Mouse (Mus musculus) midbrain, embryonic 15.5 days (tissue): ENCODE data around the gene Dlx3. TPM values are rescaled to one million over a fixed set of nuclear protein-coding genes. Genes with fewer than 3 reads are reported as not detected.

ENCODE experiments used
- ATAC-seq: fragments of 200-750 bp; cut with Nextera tagmentation; replicated peaks from 2 replicates; pipeline ENCODE4 v1.8.0; 2017; ENCODE audit warnings: moderate TSS enrichment
- H3K27ac ChIP-seq: fragments of 300-500 bp; sonication (generic); 2 replicates; pipeline ENCODE4 v1.5.1; 2015; ENCODE audit warnings: mild to moderate bottlenecking, inconsistent platforms
- H3K27me3 ChIP-seq: fragments of 300-500 bp; sonication (generic); replicated peaks from 2 replicates; pipeline ENCODE4 v1.6.1; 2015; ENCODE audit warnings: inconsistent platforms
- H3K36me3 ChIP-seq: fragments of 300-500 bp; sonication (generic); replicated peaks from 2 replicates; pipeline ENCODE4 v1.6.1; 2015; ENCODE audit warnings: inconsistent platforms
- H3K4me1 ChIP-seq: fragments of 300-500 bp; sonication (generic); 2 replicates; pipeline ENCODE4 v1.6.1; 2015; ENCODE audit warnings: inconsistent platforms
- H3K4me2 ChIP-seq: fragments of 300-500 bp; sonication (generic); 2 replicates; pipeline ENCODE4 v1.6.1; 2015; ENCODE audit warnings: inconsistent platforms, mild to moderate bottlenecking, moderate library complexity
- H3K4me3 ChIP-seq: fragments of 300-500 bp; sonication (generic); 2 replicates; pipeline ENCODE4 v1.5.1; 2015; ENCODE audit warnings: mild to moderate bottlenecking, inconsistent platforms
- H3K9ac ChIP-seq: fragments of 300-500 bp; sonication (generic); 2 replicates; pipeline ENCODE4 v1.6.1; 2015; ENCODE audit warnings: mild to moderate bottlenecking, inconsistent platforms
- H3K9me3 ChIP-seq: fragments of 300-500 bp; sonication (generic); 2 replicates; pipeline ENCODE4 v1.6.1; 2016; ENCODE audit warnings: inconsistent platforms
- WGBS: fragments of 180-500 bp; shearing (Covaris S2); methylation state at CpG from one replicate; pipeline ENCODE4 v1.1.7; 2015; ENCODE audit warnings: mixed read lengths; 5-methylcytosine and 5-hydroxymethylcytosine counted together
- polyA plus RNA-seq: library from polyadenylated mRNA; unstranded; fragments of >200 nt; fragmentation: Nextera tagmentation; extraction: Ambion mirVana; gene quantifications from 2 replicates; pipeline ENCODE4 v1.2.1, GENCODE M21; 2015

Dlx3 gene
- polyA plus RNA-seq, 1 experiment from 2014 or later: 0.17 TPM

DNA sequence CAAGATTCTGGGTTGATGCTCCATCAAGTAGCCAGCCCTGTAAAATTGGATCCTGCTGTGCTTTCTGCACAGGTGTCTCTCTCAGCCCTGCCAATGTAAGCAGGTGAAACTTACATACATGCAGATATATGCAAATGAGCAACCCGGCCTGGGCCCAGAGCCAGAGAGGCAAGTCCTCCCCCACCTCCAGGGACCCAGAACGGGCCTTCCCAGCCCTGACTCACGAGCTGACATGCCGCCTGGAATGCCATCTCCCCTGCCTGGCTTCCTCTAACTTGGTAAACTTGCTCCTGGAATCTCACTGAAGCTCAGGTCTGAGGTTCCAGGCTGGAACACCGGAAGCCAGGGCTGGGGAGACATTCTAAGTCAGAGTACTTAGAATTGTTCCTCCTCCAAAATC lies 33.2 kb downstream of the Dlx3 start:
- no peaks in the 10 kb centered on the region for H3K36me3 ChIP-seq
- no peaks in the 10 kb centered on the region for H3K9me3 ChIP-seq
- H3K4me1 ChIP-seq: 0 out of 2 replicates have a peak, but pooled peaks cover 4% of the 10 kb centered on the region
- H3K27me3 ChIP-seq: peaks cover 48% of the 10 kb centered on the region
- no peak for ATAC-seq
- no peak overlapping the region for H3K4me2 ChIP-seq
- H3K9ac ChIP-seq: no peak overlapping the region
- WGBS: 27% methylated on average over 5 of the region's 5 CpGs
- H3K4me3 ChIP-seq: no peak overlapping the region
- no peak overlapping the region for H3K27ac ChIP-seq

DNA sequence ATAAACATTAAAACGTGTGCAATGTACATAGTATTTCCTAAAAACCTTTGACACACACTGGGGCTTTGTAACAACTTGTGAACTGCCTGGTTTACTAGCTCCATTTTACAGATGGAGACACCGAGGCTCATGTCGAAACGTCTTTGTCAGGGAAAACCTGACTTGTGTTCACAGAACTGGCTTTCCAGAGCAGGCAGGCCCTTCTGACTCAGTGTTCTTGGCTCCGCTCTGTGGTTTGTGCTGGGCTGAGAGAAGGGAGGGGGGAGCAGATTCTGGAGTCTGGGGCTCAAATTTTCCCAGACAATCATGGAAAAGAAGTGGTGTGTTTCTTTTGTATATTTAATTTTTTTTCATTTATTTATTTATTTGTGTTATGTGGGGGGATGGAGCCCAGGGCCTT lies 33.8 kb downstream of the Dlx3 start:
- no peak for ATAC-seq
- 77% methylated on average over 5 of the region's 5 CpGs for WGBS
- Histone ChIP-seq H3K9ac (no peak overlapping the region), H3K27me3 (peaks cover 42% of the 10 kb centered on the region), H3K4me1 (0 out of 2 replicates have a peak, but pooled peaks cover 4% of the 10 kb centered on the region), H3K36me3 (no peaks in the 10 kb centered on the region), H3K9me3 (no peaks in the 10 kb centered on the region), H3K4me2 (no peak overlapping the region), H3K4me3 (no peak overlapping the region), H3K27ac (no peak overlapping the region)

DNA sequence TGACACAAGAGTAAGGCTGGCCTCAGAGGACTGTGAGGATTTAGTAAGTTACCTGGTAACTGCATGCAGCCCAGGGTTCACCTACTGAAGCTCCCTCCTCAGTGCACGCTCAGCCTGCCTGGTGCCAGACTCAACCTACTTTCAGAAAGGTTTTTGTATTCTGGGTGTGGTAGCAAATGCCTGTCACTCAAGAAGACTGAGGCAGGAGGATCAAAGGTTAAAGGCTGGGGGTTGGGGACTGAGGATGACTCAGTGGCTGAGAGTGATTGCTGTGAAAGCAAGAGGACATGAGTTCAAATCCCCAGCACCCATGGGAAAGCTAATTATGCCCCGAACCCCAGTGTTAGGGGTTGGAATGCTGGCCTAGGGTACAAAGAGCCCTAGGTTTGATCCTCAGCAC lies 35.6 kb downstream of the Dlx3 start:
- no peak overlapping the region for H3K4me3 ChIP-seq
- H3K9me3 ChIP-seq: no peaks in the 10 kb centered on the region
- no peak overlapping the region for H3K4me2 ChIP-seq
- ATAC-seq: no peak
- H3K36me3 ChIP-seq: no peaks in the 10 kb centered on the region
- 84% methylated on average over 2 of the region's 2 CpGs for WGBS
- 0 out of 2 replicates have a peak, but pooled peaks cover 1% of the 10 kb centered on the region for H3K4me1 ChIP-seq
- H3K27me3 ChIP-seq: peaks cover 31% of the 10 kb centered on the region
- H3K27ac ChIP-seq: no peak overlapping the region
- no peak overlapping the region for H3K9ac ChIP-seq

DNA sequence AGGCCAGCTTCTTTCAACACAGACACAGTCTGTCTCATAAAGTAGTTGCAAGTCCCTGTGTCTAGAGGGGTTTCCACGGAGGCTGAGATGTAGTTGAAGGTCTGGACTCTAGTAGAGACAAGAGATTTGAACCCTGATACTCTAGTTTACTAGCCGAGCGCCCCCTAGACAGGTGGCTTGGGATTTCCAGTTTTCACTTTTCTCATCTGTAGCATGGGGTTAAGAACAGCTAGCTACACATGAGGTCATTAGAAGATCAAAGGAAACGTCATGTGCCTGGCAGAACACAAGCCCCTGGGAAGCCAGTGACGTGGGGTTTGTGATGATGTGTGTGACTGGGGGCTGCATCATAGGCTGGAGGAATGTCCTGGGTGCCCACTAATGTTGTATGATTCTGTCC lies 37.4 kb downstream of the Dlx3 start:
- Histone ChIP-seq H3K36me3 (no peaks in the 10 kb centered on the region), H3K9me3 (no peaks in the 10 kb centered on the region), H3K9ac (no peak overlapping the region), H3K4me2 (no peak overlapping the region), H3K27me3 (peaks cover 12% of the 10 kb centered on the region), H3K4me1 (no peaks in the 10 kb centered on the region), H3K4me3 (no peak overlapping the region), H3K27ac (no peak overlapping the region)
- 71% methylated on average over 5 of the region's 5 CpGs for WGBS
- no peak for ATAC-seq

DNA sequence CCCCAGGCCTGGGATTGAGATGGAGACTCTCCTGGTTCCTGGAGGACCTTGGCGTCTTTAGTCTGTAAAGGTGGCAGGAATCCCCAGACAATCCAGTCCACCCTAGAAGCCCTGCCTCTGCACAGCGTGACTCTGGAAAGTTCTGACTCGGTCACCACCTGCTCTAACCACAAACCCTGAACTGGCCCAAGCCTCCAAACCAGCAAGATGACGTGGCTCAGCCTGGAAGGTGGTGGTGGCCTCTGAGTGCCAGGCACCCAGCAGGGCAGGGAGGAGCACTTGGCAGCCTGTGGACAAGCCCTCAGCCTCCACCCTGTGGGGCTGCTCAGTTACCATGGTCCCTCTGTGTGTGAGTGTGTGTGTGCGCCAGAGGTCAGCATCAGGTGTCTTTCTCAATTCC lies 38.0 kb downstream of the Dlx3 start:
- Histone ChIP-seq H3K9me3 (no peaks in the 10 kb centered on the region), H3K4me3 (no peak overlapping the region), H3K4me1 (no peaks in the 10 kb centered on the region), H3K9ac (no peak overlapping the region), H3K27me3 (peaks cover 8% of the 10 kb centered on the region), H3K27ac (no peak overlapping the region), H3K4me2 (no peak overlapping the region), H3K36me3 (no peaks in the 10 kb centered on the region)
- no peak for ATAC-seq
- WGBS: 79% methylated on average over 5 of the region's 5 CpGs

DNA sequence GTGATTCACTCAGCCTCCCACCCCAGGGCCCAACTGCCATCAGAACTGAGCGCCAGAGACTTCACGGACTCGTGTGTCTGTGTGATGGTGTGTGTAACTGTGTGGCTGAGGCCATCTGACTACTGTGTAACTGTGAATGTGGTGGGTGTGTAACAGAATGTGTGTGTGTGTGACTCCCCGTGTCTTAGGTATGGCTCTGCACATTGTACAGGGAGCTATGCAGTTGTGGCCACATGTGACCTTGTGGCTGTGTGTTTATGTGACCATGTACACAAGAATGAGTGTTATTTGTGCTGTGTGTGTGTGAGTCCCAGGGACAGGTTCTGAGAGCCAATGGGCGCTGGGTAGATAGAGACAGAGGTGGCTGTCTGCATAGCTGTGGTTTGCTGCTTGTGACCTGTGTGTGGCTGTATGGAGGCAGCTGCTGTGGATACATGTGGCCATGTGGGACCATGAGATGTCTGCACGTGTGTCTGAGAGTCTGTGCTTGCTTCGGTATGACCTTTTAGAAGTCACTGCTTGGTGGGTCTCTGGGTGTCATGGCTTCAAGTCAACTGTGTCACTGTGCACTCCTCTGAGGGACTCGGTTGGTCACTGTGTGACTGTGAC lies 39.9 kb downstream of the Dlx3 start:
- Histone ChIP-seq H3K27ac (no peak overlapping the region), H3K4me1 (no peaks in the 10 kb centered on the region), H3K27me3 (no peaks in the 10 kb centered on the region), H3K9ac (no peak overlapping the region), H3K4me3 (no peak overlapping the region), H3K4me2 (no peak overlapping the region), H3K36me3 (no peaks in the 10 kb centered on the region), H3K9me3 (no peaks in the 10 kb centered on the region)
- 87% methylated on average over 8 of the region's 8 CpGs for WGBS
- ATAC-seq: no peak

DNA sequence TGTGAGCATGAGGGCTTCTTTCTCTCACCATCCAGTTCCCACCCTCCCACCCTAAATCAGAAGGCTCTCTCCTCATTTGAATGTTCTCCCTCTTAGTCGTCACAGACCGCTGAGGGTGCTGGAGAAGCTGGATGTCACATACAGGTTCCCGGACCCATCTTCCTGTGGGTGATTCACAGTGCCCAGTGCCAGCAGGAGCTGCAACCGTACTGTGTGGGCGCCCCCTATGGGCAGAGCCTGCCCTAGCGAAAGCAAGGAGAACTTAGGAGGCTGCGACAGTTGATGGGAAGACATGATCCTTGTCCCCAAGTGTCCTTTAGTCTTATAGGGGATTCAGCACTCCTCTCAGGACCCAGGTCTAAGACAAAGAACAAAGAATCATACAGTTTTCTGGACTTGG lies 40.8 kb downstream of the Dlx3 start:
- H3K4me2 ChIP-seq: no peak overlapping the region

DNA sequence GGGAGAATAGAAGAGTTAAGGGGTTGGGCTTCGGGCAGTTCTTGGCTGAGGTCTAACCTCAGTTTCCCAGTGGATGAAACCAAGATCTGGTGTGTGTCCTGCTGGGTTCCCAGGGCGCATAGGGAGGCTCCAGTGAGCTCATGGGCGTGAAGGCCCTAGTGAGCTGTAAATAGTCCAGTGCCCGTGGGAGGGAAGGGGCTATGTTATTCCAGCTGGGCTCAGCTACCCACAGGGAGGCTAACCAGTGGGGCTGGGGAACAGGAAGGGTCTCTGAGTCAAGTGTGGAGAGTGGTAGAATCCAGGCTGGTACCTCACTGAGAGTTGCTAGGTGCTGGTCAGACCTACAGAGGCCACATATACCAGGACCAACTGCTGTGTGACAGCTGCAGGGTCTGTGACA lies 41.8 kb downstream of the Dlx3 start:
- no peaks in the 10 kb centered on the region for H3K4me1 ChIP-seq
- WGBS: 77% methylated on average over 4 of the region's 4 CpGs
- H3K27ac ChIP-seq: no peak overlapping the region
- H3K4me3 ChIP-seq: no peak overlapping the region
- no peak overlapping the region for H3K9ac ChIP-seq
- no peak for ATAC-seq
- no peaks in the 10 kb centered on the region for H3K27me3 ChIP-seq
- H3K4me2 ChIP-seq: no peak overlapping the region
- H3K9me3 ChIP-seq: no peaks in the 10 kb centered on the region
- H3K36me3 ChIP-seq: no peaks in the 10 kb centered on the region

More for the DNA sequence above, 40.8 kb downstream of the Dlx3 start:
- no peaks in the 10 kb centered on the region for H3K27me3 ChIP-seq
- H3K27ac ChIP-seq: no peak overlapping the region
- no peak for ATAC-seq
- H3K4me3 ChIP-seq: no peak overlapping the region
- H3K9me3 ChIP-seq: no peaks in the 10 kb centered on the region
- H3K36me3 ChIP-seq: no peaks in the 10 kb centered on the region
- no peaks in the 10 kb centered on the region for H3K4me1 ChIP-seq
- WGBS: 35% methylated on average over 7 of the region's 7 CpGs
- no peak overlapping the region for H3K9ac ChIP-seq

DNA sequence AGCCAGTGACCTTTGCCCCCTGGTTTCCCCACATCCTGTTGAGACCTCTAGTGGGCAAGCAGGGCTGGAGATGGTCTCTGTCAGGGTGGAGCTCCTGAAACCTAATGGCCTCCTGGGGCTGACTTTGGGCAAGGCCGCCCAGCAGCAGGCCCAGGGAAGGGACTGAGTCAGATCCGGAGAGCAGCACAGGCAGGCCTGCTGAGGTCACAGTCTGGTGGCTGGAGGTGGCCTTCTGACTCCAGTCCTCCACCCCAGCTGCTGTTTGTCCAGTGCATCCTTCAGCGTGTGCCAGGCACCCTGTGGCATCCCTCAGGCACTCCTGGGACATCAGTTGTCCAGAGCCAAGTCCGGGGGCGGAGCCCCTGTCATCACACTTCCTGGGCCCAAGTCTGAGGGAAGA lies 45.9 kb downstream of the Dlx3 start:
- Histone ChIP-seq H3K4me2 (no peak overlapping the region), H3K9ac (no peak overlapping the region), H3K4me3 (no peak overlapping the region), H3K27me3 (no peaks in the 10 kb centered on the region), H3K9me3 (no peaks in the 10 kb centered on the region), H3K4me1 (no peaks in the 10 kb centered on the region), H3K36me3 (no peaks in the 10 kb centered on the region), H3K27ac (no peak overlapping the region)
- 90% methylated on average over 5 of the region's 5 CpGs for WGBS
- ATAC-seq: no peak

Other genes starting within 250 kb of the Dlx3 start
- gene Col1a1, start 183.9 kb upstream of the Dlx3 start, polyA plus RNA-seq: 82.7 and 92.9 TPM in 2 replicates
- gene Hils1, start 152.5 kb upstream of the Dlx3 start, polyA plus RNA-seq: not detected in 2 replicates
- not detected in 2 replicates for gene Sgca, start 143.8 kb upstream of the Dlx3 start, polyA plus RNA-seq
- gene Ppp1r9b, start 129.1 kb upstream of the Dlx3 start, polyA plus RNA-seq: 20.5 and 22.2 TPM in 2 replicates
- 171 and 177 TPM in 2 replicates for gene Samd14, start 110.2 kb upstream of the Dlx3 start, polyA plus RNA-seq
- gene Pdk2, start 78.8 kb upstream of the Dlx3 start, polyA plus RNA-seq: 27.4 and 28.2 TPM in 2 replicates
- gene Itga3, start 43.3 kb upstream of the Dlx3 start, polyA plus RNA-seq: 17.2 and 17.4 TPM in 2 replicates
- not detected in 2 replicates for gene Dlx4, start 26.1 kb downstream of the Dlx3 start, polyA plus RNA-seq
- gene Tac4, start 141.4 kb downstream of the Dlx3 start, polyA plus RNA-seq: not detected in 2 replicates
- 62.8 and 69.6 TPM in 2 replicates for gene Kat7, start 190.1 kb downstream of the Dlx3 start, polyA plus RNA-seq
- 2.2 and 2.3 TPM in 2 replicates for gene Fam117a, start 216.9 kb downstream of the Dlx3 start, polyA plus RNA-seq